Mouse (Mus musculus): ENCODE results near the gene Tspan5. TPM values are rescaled to one million over a fixed set of nuclear protein-coding genes. Genes with fewer than 3 reads are reported as not detected.

The Tspan5 gene
- total RNA-seq (2015; ENCODE audit: low replicate concordance): 1.5 and 4.8 TPM in 2 replicates
- total RNA-seq (2017; ENCODE audit: low replicate concordance): 3.9 and 8.3 TPM in 2 replicates

- no peak for ATAC-seq (replicated peaks; ENCODE audit: low FRiP score, poor library complexity, severe bottlenecking)
Measured at GRCm38 (mm10) chr3:138741649-138742565, at the start of gene Tspan5. TSS of gene Tspan5 (plus strand) at chr3:138742195.

DNA sequence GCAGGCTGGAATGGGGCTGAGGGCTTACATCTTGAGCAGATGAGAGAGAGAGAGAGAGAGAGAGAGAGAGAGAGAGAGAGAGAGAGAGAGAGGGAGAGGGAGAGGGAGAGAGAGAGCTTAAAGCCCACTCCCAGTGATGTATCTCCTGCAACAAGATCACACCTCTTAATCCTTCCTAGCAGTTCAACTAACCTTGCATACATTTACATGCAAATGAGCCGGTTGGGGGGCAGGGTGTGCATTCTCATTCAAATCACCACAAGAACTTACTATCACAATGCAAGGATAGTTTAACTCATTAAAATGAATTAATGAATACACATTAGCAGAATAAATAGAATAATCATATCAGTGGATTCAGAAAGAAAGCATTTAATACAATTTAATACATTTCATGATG lies 49.7 kb upstream of the Tspan5 start:
- no peak for ATAC-seq (replicated peaks; ENCODE audit: low FRiP score, poor library complexity, severe bottlenecking)

- ATAC-seq (replicated peaks; ENCODE audit: low FRiP score, poor library complexity, severe bottlenecking): no peak
Measured at GRCm38 (mm10) chr3:138703399-138703798, 38.6 kb upstream of the Tspan5 start.

DNA sequence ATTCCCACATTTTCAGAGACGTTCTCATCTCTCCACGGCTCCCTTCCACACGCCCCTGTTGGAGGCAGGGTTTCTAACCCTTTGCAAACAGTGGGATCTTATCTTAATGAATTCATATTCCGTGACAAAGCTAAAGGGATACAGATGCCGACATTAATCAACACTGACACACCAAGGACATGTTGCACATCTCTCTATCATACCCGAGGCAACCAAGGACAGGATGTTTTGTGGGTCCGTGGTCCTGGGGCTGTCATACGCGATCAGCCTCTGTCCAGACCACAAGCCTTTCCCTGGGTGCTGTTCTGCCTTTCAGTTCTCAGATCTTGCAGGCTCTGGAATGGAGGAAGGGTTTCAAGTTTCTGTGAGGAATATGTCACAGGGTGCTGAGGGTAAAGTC lies 37.5 kb upstream of the Tspan5 start:
- ATAC-seq (replicated peaks; ENCODE audit: low FRiP score, poor library complexity, severe bottlenecking): no peak

DNA sequence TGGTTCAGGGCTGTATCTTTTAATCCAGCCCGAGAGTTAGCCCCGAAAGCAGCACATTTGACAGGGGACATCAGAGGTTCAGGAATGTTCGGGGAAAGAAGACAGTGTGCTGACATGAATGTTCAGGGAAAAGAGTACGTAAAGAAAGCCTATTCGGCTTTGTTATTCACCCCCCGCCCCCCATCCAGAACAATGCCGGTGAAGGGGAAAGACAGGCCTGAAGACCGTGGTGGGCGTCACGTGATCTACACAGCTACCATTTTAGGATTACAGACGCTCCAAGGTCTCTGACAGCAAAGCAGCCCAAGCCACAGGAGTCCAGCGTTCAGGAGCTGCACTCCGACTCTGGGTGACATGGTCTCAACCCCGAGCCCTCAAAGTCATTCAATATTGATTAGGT lies 36.1 kb upstream of the Tspan5 start:
- ATAC-seq (replicated peaks; ENCODE audit: low FRiP score, poor library complexity, severe bottlenecking): no peak

GRCm38 (mm10) chr3:138709183-138709582 lies 32.8 kb upstream of the Tspan5 start:
- ATAC-seq (replicated peaks; ENCODE audit: low FRiP score, poor library complexity, severe bottlenecking): no peak

GRCm38 (mm10) chr3:138711971-138712370 lies 30.0 kb upstream of the Tspan5 start:
- ATAC-seq (replicated peaks; ENCODE audit: low FRiP score, poor library complexity, severe bottlenecking): no peak

GRCm38 (mm10) chr3:138712452-138713140 lies 29.4 kb upstream of the Tspan5 start:
- no peak for ATAC-seq (replicated peaks; ENCODE audit: low FRiP score, poor library complexity, severe bottlenecking)

DNA sequence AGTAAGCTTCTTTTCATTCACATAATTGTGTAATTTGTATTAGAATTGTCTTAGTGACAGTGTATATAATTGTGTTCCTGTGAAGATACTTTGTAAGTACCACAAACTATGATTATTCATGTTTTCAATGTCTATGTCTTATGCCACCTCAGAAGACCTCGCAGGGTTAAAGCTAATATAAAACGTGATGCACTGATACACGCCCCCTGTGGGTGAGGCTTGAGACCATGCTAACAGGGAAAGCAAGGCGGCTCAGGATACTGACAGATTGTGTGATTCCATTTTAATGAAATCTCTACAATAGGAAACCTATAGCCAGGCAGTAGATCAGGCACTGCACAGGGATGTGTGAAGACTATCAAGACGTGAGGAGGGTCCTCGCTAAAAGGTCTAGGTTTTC lies 28.9 kb upstream of the Tspan5 start:
- ATAC-seq (replicated peaks; ENCODE audit: low FRiP score, poor library complexity, severe bottlenecking): no peak

DNA sequence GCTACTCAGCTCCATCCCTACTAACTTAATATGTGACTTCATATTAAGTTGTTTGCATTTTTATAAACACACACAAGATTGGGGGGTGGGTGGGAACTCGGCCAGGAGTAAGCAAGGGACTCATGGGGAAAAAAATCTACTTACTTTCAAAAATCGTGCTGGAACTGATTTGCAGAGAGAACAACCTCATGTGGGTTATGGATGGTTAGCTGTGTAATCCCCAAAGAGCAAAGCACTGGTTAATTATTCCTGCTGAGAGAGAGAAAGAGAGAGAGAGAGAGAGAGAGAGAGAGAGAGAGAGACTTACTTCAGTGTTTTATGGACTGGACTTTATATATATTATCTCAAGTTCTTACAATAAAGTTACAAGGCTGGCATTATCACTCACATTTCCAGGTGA lies 27.2 kb upstream of the Tspan5 start:
- no peak for ATAC-seq (replicated peaks; ENCODE audit: low FRiP score, poor library complexity, severe bottlenecking)

DNA sequence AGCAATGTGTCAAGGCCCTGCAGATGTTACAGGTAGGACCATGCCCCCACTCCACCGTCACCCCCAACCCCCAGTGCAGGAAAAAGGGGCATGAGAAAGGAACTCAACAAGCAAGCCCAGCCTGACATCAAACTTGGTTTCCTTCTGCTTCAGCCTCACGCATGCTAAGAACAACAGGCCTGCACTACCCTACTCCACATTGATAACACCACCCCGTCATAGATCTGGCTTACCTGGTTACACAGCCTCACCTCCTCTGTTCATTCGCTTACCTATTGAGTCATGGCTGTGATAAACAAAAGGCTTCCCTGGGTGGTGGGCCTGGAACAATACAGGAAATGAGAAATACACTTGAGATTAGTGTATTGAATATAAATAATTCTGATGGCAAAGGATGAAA lies 26.8 kb upstream of the Tspan5 start:
- ATAC-seq (replicated peaks; ENCODE audit: low FRiP score, poor library complexity, severe bottlenecking): no peak

DNA sequence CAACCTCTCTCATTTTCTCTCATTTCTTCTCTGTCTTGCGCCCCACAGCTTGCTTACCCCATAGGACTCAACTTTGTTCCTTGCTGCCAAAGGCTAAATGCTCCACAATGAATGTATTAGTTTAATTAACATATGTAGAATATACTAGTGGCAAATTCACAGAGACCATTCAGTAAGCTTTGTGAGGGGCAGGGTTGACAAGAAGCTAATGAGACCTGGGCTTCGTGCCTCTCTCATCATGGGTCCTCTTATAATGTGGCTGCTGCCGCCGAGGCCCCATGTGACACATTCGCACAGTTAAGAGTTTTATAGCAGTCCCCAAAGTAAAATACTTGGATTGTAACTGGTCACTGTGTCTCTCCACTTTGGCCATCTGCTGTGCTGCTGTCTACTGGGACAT lies 25.0 kb upstream of the Tspan5 start:
- ATAC-seq (replicated peaks; ENCODE audit: low FRiP score, poor library complexity, severe bottlenecking): no peak

GRCm38 (mm10) chr3:138722152-138722551 lies 19.8 kb upstream of the Tspan5 start:
- no peak for ATAC-seq (replicated peaks; ENCODE audit: low FRiP score, poor library complexity, severe bottlenecking)

GRCm38 (mm10) chr3:138727571-138727970 lies 14.4 kb upstream of the Tspan5 start:
- ATAC-seq (replicated peaks; ENCODE audit: low FRiP score, poor library complexity, severe bottlenecking): no peak

GRCm38 (mm10) chr3:138728840-138729239 lies 13.2 kb upstream of the Tspan5 start:
- no peak for ATAC-seq (replicated peaks; ENCODE audit: low FRiP score, poor library complexity, severe bottlenecking)

DNA sequence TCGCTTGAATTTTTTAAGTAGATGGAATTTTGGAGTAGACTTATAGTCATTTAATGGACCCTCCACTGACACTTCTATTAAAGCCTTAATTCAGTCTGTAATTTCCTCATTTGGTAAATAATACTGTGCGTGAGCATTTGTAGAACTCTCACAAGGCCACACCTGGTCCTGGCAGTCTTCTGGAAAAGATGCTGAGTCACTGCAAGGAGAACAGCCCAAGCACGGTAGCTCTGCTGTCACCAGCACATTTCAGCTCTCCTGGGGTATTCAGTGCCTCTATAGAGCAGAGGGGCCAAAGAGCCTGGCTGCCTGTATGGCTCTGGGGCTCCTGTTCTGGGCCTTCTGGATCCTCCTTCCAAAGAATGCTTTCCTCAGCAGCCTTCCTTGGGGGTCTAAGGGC lies 11.2 kb upstream of the Tspan5 start:
- ATAC-seq (replicated peaks; ENCODE audit: low FRiP score, poor library complexity, severe bottlenecking): no peak

GRCm38 (mm10) chr3:138735760-138736159 lies 6.2 kb upstream of the Tspan5 start:
- no peak for ATAC-seq (replicated peaks; ENCODE audit: low FRiP score, poor library complexity, severe bottlenecking)

GRCm38 (mm10) chr3:138739150-138739700 lies 2.8 kb upstream of the Tspan5 start:
- ATAC-seq (replicated peaks; ENCODE audit: low FRiP score, poor library complexity, severe bottlenecking): no peak

- ATAC-seq (replicated peaks; ENCODE audit: low FRiP score, poor library complexity, severe bottlenecking): no peak
Measured at GRCm38 (mm10) chr3:138740291-138740690, 1.7 kb upstream of the Tspan5 start.

DNA sequence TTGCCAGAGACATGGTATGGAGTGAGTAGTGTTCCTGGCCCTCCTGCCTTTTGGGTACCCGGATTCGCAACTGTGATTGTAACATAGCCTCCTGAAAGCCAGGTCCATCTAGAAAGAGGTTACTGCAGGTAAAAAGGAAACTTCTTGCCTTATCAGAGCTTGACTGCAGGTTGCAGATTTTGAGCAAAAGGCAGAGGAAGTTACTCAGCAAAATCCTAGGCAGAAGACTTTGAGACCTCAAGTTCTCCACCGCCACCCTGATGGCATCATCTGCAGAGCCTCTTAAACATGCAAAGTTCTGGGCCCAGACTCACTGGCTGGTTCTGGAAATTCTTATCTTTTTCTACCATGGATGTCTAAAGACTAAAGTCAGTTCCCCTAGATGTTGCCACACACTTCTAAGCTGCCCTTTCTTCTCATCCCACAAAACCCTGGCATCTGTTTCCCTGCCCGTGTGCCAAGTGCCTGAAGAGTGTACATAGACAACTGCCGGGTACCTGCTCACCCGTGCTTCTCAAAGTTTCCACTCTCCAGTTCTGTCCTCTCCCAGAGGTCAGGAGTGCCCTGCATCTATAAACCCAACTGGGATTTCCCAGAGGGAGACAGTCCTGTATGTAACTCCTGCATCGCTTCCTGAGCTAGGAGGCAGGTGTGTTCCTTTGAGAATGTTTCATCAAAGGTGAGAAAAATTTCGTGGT lies 1.0 kb upstream of the Tspan5 start:
- no peak for ATAC-seq (replicated peaks; ENCODE audit: low FRiP score, poor library complexity, severe bottlenecking)

Data from erythroblast, adult 5-6 weeks (primary cell).